Mouse (Mus musculus) kidney, postnatal 0 days (tissue): ENCODE results near the gene Amot. TPM values are rescaled to one million over a fixed set of nuclear protein-coding genes. Genes with fewer than 3 reads are reported as not detected.

ENCODE experiments used
- ATAC-seq: fragments of 200-750 bp; cut with Nextera tagmentation; replicated peaks from 2 replicates; pipeline ENCODE4 v1.8.0; 2017; ENCODE audit warnings: low read depth, moderate number of reproducible peaks, moderate TSS enrichment, moderate library complexity; ENCODE audit not compliant: low FRiP score
- DNase-seq: peaks from one replicate; pipeline ENCODE4 v3.0.0-alpha.2; 2016; ENCODE audit warnings: low spot score
- H3K27ac ChIP-seq: fragments of 300-500 bp; sonication (generic); 2 replicates; pipeline ENCODE4 v1.5.1; 2014; ENCODE audit warnings: mild to moderate bottlenecking
- H3K27me3 ChIP-seq: fragments of 300-500 bp; sonication (generic); 2 replicates; pipeline ENCODE4 v1.6.1; 2014; ENCODE audit warnings: low read length, mixed read lengths; ENCODE audit not compliant: insufficient read depth
- H3K36me3 ChIP-seq: fragments of 300-500 bp; sonication (generic); 2 replicates; pipeline ENCODE4 v1.6.1; 2014; ENCODE audit warnings: low read length, mixed read lengths; ENCODE audit not compliant: insufficient read depth
- H3K4me1 ChIP-seq: fragments of 300-500 bp; sonication (generic); replicated peaks from 2 replicates; pipeline ENCODE4 v1.6.1; 2014; ENCODE audit warnings: antibody characterized with exemption, low read length, mixed read lengths; ENCODE audit not compliant: insufficient read depth
- H3K4me2 ChIP-seq: fragments of 300-500 bp; sonication (generic); 2 replicates; pipeline ENCODE4 v1.6.1; 2014; ENCODE audit warnings: mild to moderate bottlenecking, low read length, moderate library complexity, mixed read lengths
- H3K4me3 ChIP-seq: fragments of 300-500 bp; sonication (generic); replicated peaks from 2 replicates; pipeline ENCODE4 v1.5.1; 2014; ENCODE audit warnings: low read depth, low read length
- H3K9ac ChIP-seq: fragments of 300-500 bp; sonication (generic); 2 replicates; pipeline ENCODE4 v1.6.1; 2014; ENCODE audit warnings: low read depth, low read length
- H3K9me3 ChIP-seq: fragments of 300-500 bp; sonication (generic); replicated peaks from 2 replicates; pipeline ENCODE4 v1.6.1; 2016; ENCODE audit warnings: low read length, inconsistent platforms, mixed read lengths
- CTCF ChIP-seq: IDR thresholded peaks from 2 replicates; pipeline ENCODE4 v1.5.1; 2016; ENCODE audit warnings: antibody characterized with exemption, low read depth, mild to moderate bottlenecking, moderate library complexity
- WGBS: fragments of 180-500 bp; shearing (Covaris S2); extraction: QIAGEN DNeasy Blood & Tissue Kit; methylation state at CpG from one replicate; pipeline ENCODE4 v1.1.7; 2014; 5-methylcytosine and 5-hydroxymethylcytosine counted together
- polyA plus RNA-seq: library from polyadenylated mRNA; unstranded; fragments of >200 nt; fragmentation: Nextera tagmentation; extraction: Ambion mirVana; gene quantifications from 2 replicates; pipeline ENCODE4 v1.2.1, GENCODE M21; 2015

Amot gene
- polyA plus RNA-seq, 1 experiment from 2014 or later, result 16.3 TPM

DNA sequence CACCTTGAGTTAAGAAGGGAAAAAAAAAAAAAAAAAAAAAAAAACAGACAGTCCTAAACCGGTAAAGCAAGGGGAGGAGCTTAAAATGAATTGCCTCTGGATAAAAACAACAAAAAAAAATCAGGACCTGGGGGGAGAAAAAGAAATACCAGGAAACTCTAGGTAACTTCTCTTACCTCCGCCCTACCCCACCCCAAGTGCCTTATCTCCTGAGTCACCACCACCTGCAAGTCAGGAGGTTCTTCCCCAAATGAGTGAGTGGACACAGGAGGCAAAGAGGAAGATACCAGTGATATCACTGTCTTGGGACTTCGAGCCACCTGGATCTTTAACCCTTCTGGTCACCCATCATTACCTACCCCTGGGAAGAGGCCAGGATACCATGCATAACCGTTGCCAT lies 19.5 kb downstream of the Amot start:
- Histone ChIP-seq H3K9me3 (no peaks in the 10 kb centered on the region), H3K4me1 (no peaks in the 10 kb centered on the region), H3K4me3 (no peak overlapping the region), H3K4me2 (no peak overlapping the region), H3K36me3 (no peaks in the 10 kb centered on the region), H3K9ac (no peak overlapping the region), H3K27me3 (no peaks in the 10 kb centered on the region), H3K27ac (no peak overlapping the region)
- no peak for TF ChIP-seq CTCF
- WGBS, result 43% methylated on average over 4 of the region's 4 CpGs
- ATAC-seq, result no peak
- no peak for DNase-seq

DNA sequence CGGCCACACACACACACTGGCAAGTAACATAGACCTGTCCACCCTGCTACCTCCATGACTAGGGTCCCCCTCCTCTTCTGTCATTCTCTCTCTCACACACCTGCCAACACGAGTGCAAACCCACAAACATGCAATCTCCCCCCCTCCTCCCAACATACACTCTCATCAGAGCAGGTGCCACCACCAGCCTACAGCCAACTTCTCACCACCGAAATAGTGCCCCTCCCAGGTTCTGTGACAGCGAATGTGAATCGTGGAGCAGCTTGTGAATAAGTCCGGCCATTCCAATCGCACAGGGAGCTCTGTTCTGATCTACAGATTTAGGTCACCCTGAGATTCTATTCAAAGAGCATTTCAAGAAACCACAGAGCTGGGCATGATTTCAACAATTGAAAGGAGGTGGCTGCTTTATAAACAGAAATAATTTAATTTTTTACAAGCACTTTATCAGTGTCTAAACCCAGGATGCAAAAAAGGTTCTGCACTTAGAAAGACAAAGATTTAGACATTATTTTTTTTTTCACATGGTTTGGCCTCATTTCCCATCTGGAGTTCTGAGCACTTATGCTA lies 21.4 kb downstream of the Amot start:
- no peaks in the 10 kb centered on the region for H3K9me3 ChIP-seq
- no peak for ATAC-seq
- no peak overlapping the region for H3K27ac ChIP-seq
- H3K4me1 ChIP-seq, result no peaks in the 10 kb centered on the region
- H3K9ac ChIP-seq, result no peak overlapping the region
- 81% methylated on average over 7 of the region's 7 CpGs for WGBS
- H3K27me3 ChIP-seq, result no peaks in the 10 kb centered on the region
- TF ChIP-seq CTCF, result no peak
- DNase-seq, result no peak
- H3K4me2 ChIP-seq, result no peak overlapping the region
- H3K36me3 ChIP-seq, result no peaks in the 10 kb centered on the region
- H3K4me3 ChIP-seq, result no peak overlapping the region

DNA sequence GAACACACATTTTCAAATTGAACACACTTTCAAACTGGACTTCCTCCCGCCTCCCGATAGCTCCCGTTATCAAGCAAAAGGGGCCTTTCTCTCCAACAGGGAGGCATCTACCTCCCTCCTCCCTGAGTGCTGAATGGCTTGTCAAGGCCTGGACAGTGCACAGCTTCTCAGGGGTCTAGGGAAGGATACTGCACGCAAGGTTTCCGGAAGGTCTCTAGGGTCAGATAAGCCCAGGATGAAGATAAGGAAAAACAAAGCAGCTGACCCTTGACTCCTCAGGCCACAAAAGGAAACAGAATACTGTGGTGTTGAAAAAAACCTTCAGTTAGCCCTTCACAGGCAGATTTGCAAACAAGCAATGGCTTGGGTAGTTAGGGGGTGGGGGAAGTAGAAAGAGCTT lies 22.6 kb downstream of the Amot start:
- Histone ChIP-seq H3K4me1 (no peaks in the 10 kb centered on the region), H3K36me3 (no peaks in the 10 kb centered on the region), H3K9ac (no peak overlapping the region), H3K9me3 (no peaks in the 10 kb centered on the region), H3K27me3 (no peaks in the 10 kb centered on the region), H3K4me2 (no peak overlapping the region), H3K4me3 (no peak overlapping the region), H3K27ac (no peak overlapping the region)
- WGBS, result 76% methylated on average over 5 of the region's 5 CpGs
- TF ChIP-seq CTCF, result no peak
- DNase-seq, result no peak
- no peak for ATAC-seq

DNA sequence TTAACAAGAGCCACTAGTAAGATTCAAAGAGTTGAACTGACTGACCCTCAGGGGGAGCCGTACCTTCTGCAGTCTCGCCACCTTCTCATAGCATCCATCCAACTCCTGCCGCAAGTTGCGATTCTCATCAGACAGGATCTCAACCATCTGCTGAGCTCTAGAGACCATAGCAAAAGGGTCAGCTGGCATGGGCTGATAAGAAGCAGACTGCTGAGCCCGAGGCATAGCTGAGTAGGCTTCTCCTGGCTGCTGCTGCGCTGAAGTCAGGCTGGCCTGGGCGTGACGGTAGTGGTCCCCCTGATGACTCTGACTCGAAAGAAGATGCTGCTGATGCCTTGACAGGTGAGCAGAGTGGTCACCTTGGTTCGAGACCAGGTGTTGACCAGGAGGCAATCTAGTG lies 25.0 kb downstream of the Amot start:
- no peak for TF ChIP-seq CTCF
- Histone ChIP-seq H3K36me3 (no peaks in the 10 kb centered on the region), H3K27me3 (no peaks in the 10 kb centered on the region), H3K4me2 (no peak overlapping the region), H3K9me3 (no peaks in the 10 kb centered on the region), H3K27ac (no peak overlapping the region), H3K4me3 (no peak overlapping the region), H3K9ac (no peak overlapping the region), H3K4me1 (no peaks in the 10 kb centered on the region)
- DNase-seq (no peak), ATAC-seq (no peak)
- 84% methylated on average over 10 of the region's 10 CpGs for WGBS

DNA sequence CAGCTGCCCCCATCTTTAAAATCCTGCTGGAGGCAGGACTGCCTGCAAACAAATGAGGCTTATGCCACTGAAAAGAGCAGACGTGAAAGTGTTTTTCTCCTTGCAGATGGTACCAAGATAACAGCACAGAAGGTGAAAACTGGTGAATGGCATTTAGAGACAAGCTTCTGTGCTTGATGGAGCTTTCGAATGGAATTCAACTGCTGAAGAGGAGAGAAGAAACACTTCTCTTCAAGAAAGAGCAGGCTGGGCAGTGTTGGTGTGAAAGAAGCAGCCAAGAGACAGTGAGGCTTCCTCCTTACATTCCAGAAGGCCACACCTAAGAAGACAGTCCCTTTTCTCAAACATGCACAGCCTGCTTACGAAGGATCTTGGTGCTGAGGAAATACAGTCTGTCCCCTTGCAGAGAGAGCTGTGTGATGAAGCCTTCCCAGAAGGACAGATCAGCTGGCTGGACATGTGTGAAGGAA lies 27.2 kb downstream of the Amot start:
- Histone ChIP-seq H3K36me3 (no peaks in the 10 kb centered on the region), H3K9me3 (no peaks in the 10 kb centered on the region), H3K9ac (no peak overlapping the region), H3K4me3 (no peak overlapping the region), H3K4me2 (no peak overlapping the region), H3K27me3 (no peaks in the 10 kb centered on the region), H3K4me1 (no peaks in the 10 kb centered on the region), H3K27ac (no peak overlapping the region)
- 73% methylated on average over 3 of the region's 3 CpGs for WGBS
- TF ChIP-seq CTCF, result no peak
- ATAC-seq (no peak), DNase-seq (no peak)

DNA sequence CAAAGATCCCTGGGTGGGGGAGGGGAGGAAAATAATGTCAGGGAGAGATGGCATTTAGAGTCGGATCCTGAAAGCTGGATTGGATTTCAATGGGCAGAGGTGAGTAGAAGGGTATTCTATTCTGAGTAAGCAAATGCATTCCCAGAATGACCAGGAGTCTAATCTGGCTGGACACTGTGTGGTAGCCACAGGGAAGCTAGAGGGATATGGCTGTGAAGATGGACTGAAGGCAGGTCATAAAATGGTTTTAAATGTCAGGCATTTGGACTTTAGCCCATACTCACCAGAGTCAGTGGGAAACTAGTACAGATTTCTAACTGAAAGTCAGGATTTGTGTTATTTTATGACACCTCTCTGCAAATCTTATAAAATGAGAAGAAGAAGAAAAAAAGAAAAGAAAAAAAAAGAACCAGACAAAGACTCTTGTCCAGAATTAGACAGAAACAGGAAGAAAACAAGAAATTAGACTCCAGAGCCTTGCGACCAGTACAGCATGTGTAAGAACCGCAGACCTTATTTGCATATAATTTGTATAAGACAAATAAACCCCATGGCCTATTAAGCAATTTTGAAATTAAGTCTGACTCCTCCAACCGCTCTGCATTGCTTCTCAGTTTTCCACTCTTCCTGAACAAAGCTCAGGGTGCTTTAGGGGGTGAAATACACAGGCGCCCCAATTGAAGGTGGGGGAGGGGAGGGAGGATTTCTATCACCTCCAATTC lies 27.8 kb downstream of the Amot start:
- Histone ChIP-seq H3K4me3 (no peak overlapping the region), H3K4me2 (no peak overlapping the region), H3K27ac (no peak overlapping the region), H3K9ac (no peak overlapping the region), H3K27me3 (no peaks in the 10 kb centered on the region), H3K36me3 (no peaks in the 10 kb centered on the region), H3K4me1 (no peaks in the 10 kb centered on the region), H3K9me3 (no peaks in the 10 kb centered on the region)
- no peak for TF ChIP-seq CTCF
- ATAC-seq (no peak), DNase-seq (no peak)
- WGBS, result 76% methylated on average over 5 of the region's 5 CpGs
